Mouse (Mus musculus): Measurements from ENCODE around the gene Zfp609. TPM values are rescaled to one million over a fixed set of nuclear protein-coding genes. Genes with fewer than 3 reads are reported as not detected.
"Not testable (repeated sequence)": the region's sequence is repeated elsewhere in the genome, so short reads cannot be mapped to it uniquely, and the experiment has no call there.

Gene Zfp609
- polyA plus RNA-seq, 1 experiment from 2014 or later = 4.9 TPM

DNA sequence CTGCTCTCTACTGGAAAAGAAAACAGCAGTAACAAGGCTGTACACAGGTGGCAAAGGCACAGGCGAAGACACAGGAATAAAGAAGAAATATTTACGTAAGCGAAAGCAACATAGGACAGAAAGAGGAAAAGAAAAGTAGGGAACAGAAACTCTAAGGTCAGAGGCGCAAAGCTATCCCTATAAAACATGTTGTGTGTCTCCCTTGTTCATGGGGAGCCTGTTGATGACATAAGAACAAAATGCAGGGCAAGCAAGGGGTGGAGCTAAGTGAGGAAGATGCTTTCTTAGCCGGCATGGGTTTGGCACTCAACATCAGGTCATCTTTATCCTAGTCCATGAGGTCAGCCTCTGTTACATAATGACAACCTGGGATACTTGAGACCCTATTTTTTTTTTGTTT is 109.2 kb downstream of the Zfp609 start:
- Histone ChIP-seq H3K4me1 (peaks cover 30% of the 10 kb centered on the region), H3K27ac (replicated peaks) (no peak overlapping the region), H3K27me3 (replicated peaks) (no peaks in the 10 kb centered on the region), H3K36me3 (0 out of 2 replicates have a peak, but pooled peaks cover 3% of the 10 kb centered on the region), H3K4me2 (no peak overlapping the region), H3K9me3 (no peaks in the 10 kb centered on the region), H3K9ac (no peak overlapping the region), H3K4me3 (no peak overlapping the region)
- ATAC-seq (ENCODE audit: extremely low read depth, insufficient number of reproducible peaks, low FRiP score, low TSS enrichment) = no peak
- WGBS = 90% methylated on average over 5 of the region's 5 CpGs

DNA sequence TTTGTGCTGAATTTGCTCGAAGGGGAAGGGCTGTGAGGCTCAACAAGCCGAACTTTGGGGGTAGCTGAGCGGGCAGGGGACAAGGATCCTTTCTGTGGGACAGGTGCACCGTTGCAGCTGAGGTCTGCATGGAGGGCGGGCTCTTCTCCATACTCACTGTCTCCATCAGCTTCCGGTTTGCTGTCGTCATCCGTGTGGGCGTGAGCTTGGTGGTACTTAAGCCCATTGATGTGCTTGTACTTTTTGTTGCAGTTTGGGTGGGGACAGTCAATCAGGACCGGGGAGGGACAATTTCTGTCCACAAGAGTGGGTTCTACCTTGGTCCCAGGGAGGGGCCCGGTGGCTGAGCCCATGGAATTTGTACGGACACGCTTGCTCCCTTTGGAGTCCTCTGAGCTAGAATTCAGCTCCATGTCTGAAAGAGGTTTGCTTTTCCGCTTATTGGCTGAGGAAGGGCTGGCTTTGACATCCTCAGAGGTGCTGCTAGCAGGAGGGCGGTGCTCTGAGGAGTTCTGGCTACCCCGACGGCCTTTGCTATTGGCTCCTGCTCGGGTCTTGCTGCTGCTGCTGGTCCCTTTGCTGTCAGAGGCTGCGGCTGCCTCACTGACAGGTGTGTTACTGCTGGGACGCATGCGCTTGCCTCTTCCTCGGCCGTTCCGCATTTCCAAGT is 123.3 kb downstream of the Zfp609 start:
- Histone ChIP-seq H3K36me3 (peaks cover 81% of the 10 kb centered on the region), H3K9ac (no peak overlapping the region), H3K4me2 (no peak overlapping the region), H3K4me3 (no peak overlapping the region), H3K27ac (replicated peaks) (no peak overlapping the region), H3K9me3 (no peaks in the 10 kb centered on the region), H3K4me1 (no peaks in the 10 kb centered on the region), H3K27me3 (replicated peaks) (no peaks in the 10 kb centered on the region)
- 88% methylated on average over 24 of the region's 24 CpGs for WGBS
- ATAC-seq (ENCODE audit: extremely low read depth, insufficient number of reproducible peaks, low FRiP score, low TSS enrichment) = no peak

DNA sequence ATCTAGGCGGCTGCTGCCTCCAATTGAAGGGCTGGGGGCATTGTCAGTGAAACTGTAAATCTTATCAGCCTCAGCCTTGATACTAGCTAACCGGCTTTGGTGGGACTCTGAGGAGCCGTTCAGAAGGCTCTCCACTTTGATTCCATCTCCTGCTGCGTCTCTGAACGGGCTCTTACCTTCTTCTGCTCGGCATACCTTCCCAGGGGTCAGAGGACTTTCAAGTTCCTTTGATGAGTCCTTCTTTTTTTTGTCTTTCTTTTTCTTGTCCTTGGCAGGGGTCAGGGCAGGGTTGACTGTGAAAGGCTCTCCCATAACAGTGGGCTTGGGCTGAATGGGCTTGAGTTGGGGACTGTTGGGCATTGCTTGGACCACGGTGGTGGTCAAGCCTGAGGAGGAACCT is 124.1 kb downstream of the Zfp609 start:
- H3K9me3 ChIP-seq = no peaks in the 10 kb centered on the region
- H3K36me3 ChIP-seq = peaks cover 86% of the 10 kb centered on the region
- H3K27me3 ChIP-seq (replicated peaks) = no peaks in the 10 kb centered on the region
- ATAC-seq (ENCODE audit: extremely low read depth, insufficient number of reproducible peaks, low FRiP score, low TSS enrichment) = no peak
- no peak overlapping the region for H3K4me2 ChIP-seq
- no peak overlapping the region for H3K4me3 ChIP-seq
- 65% methylated on average over 7 of the region's 7 CpGs for WGBS
- no peak overlapping the region for H3K27ac ChIP-seq (replicated peaks)
- H3K4me1 ChIP-seq = no peaks in the 10 kb centered on the region
- no peak overlapping the region for H3K9ac ChIP-seq

DNA sequence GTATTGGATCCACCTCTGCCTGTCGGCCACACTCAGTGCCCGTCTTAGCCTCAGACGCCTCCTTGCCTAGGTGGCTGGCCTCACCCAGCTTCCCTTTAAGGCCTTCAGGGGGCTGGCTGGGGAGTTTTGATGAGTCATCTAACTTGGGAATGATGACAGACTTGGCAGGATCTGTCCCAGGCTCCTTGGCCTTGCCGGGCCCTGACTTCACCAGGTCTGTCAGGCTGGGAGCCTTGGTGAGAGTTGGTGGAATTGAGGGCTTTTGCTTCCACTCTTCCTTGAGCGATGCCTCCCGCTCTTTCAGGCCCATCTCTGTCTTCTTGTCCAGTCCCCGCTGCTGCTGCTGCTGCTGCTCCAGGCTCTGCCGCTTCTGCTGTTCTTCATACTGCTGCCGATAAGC is 125.1 kb downstream of the Zfp609 start:
- WGBS = 81% methylated on average over 9 of the region's 9 CpGs
- H3K36me3 ChIP-seq = peaks cover 95% of the 10 kb centered on the region

DNA sequence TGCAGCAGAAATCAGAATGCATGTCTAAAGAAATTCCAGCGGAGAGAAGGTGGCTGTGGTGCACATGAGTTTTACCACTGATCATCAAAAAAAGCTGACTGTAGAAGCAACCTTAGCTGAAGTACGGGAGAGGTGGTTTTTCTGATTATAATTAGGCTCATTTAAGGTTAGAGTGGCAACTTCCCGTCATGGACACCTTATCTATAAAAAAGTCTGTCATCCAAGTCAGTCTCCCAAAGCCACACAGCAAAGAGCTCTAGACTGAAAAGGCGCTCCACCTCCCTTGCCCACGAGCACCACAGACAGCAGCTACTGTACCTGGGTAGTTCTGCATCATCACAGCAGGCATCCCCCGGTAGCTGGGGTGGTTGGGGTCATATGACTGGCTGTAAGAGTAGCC is 126.9 kb downstream of the Zfp609 start:
- ATAC-seq (ENCODE audit: extremely low read depth, insufficient number of reproducible peaks, low FRiP score, low TSS enrichment) = no peak
- 78% methylated on average over 6 of the region's 6 CpGs for WGBS
- peaks cover 96% of the 10 kb centered on the region for H3K36me3 ChIP-seq

More for the DNA sequence above, 125.1 kb downstream of the Zfp609 start:
- H3K27me3 ChIP-seq (replicated peaks) = no peaks in the 10 kb centered on the region
- no peak overlapping the region for H3K4me3 ChIP-seq
- no peak overlapping the region for H3K4me2 ChIP-seq
- no peak for ATAC-seq (ENCODE audit: extremely low read depth, insufficient number of reproducible peaks, low FRiP score, low TSS enrichment)
- no peak overlapping the region for H3K27ac ChIP-seq (replicated peaks)
- H3K9me3 ChIP-seq = no peaks in the 10 kb centered on the region
- peaks cover 3% of the 10 kb centered on the region; the same call in 1 of the 2 replicates for H3K4me1 ChIP-seq
- no peak overlapping the region for H3K9ac ChIP-seq

DNA sequence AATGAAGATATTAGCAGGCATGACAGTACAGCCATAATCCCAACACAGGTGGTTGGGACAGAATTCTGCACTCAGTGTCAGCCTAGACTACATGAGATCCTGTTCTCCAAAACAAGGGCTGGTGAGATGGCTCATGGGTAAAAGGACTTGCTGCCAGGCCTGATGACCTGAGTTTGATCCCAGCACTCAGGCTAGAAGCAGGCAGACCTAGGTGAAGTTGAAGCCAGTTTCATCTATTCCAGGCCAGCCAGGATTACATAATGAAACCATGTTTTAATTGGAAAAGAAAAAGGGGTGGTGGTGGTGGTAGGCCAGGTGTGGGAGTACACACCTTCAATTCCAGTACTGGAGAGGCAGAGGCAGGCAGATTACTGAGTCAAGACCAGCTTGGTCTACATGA is 129.4 kb downstream of the Zfp609 start:
- Histone ChIP-seq H3K4me2 (no peak overlapping the region), H3K9ac (no peak overlapping the region), H3K4me1 (peaks cover 31% of the 10 kb centered on the region), H3K36me3 (peaks cover 98% of the 10 kb centered on the region), H3K27me3 (replicated peaks) (no peaks in the 10 kb centered on the region), H3K9me3 (no peaks in the 10 kb centered on the region), H3K4me3 (no peak overlapping the region), H3K27ac (replicated peaks) (no peak overlapping the region)
- no peak for ATAC-seq (ENCODE audit: extremely low read depth, insufficient number of reproducible peaks, low FRiP score, low TSS enrichment)

More for the DNA sequence above, 126.9 kb downstream of the Zfp609 start:
- no peak overlapping the region for H3K4me3 ChIP-seq
- peaks cover 21% of the 10 kb centered on the region for H3K4me1 ChIP-seq
- no peak overlapping the region for H3K27ac ChIP-seq (replicated peaks)
- no peak overlapping the region for H3K4me2 ChIP-seq
- no peaks in the 10 kb centered on the region for H3K27me3 ChIP-seq (replicated peaks)
- H3K9me3 ChIP-seq = no peaks in the 10 kb centered on the region
- H3K9ac ChIP-seq = no peak overlapping the region

DNA sequence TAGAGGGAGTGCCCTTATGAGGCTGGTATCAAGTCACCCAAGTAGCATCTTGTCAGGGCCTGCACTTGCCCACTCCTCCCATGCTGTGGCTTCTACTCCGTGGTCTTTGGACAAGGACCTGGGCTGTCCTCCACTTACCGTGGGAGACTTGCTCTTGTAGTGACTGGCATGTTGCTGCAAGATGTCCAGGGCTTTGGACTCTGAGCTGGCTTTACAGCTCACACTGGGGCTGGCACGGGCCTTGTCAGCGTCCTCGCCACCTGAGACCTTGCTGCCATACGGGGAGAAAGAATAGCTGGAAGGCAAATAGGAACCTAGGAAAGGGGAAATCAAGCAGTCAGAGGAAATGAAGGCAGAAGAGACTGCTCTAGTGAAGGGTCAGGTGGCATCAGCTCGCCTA is 130.0 kb downstream of the Zfp609 start:
- no peak overlapping the region; the same call in 1 of the 2 replicates for H3K27ac ChIP-seq (replicated peaks)
- H3K4me1 ChIP-seq = peaks cover 37% of the 10 kb centered on the region
- 83% methylated on average over 7 of the region's 7 CpGs for WGBS
- no peak overlapping the region for H3K4me3 ChIP-seq
- ATAC-seq (ENCODE audit: extremely low read depth, insufficient number of reproducible peaks, low FRiP score, low TSS enrichment) = no peak
- H3K9me3 ChIP-seq = no peaks in the 10 kb centered on the region
- H3K4me2 ChIP-seq = no peak overlapping the region
- no peaks in the 10 kb centered on the region for H3K27me3 ChIP-seq (replicated peaks)
- H3K9ac ChIP-seq = no peak overlapping the region
- H3K36me3 ChIP-seq = peaks cover 98% of the 10 kb centered on the region

DNA sequence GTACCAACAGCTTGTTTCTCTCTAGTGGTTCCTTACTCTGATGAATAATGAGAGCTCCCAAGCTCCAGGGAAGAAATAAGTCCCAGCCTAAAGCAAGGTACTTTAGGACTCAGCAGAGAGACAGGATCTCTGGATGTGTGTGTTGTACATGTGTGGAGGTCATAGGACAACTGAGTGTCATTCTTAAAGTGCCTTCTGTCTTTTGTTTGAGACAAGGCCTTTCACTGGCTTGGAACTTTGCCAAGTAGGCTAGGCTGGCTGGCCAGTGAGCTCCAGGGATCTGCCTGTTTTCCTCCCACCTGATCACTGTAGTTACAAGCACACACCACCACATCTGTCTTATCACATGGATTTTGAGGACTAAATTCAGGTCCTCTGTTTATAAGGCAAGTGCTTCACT is 131.0 kb downstream of the Zfp609 start:
- Histone ChIP-seq H3K27ac (replicated peaks) (peak overlapping the region; percentile 67), H3K9ac (0 out of 2 replicates have a peak overlapping the region, but pooled peaks have one; percentile 6), H3K36me3 (peaks cover 97% of the 10 kb centered on the region), H3K9me3 (no peaks in the 10 kb centered on the region), H3K27me3 (replicated peaks) (no peaks in the 10 kb centered on the region), H3K4me3 (no peak overlapping the region), H3K4me2 (no peak overlapping the region), H3K4me1 (peaks cover 42% of the 10 kb centered on the region)
- no peak for ATAC-seq (ENCODE audit: extremely low read depth, insufficient number of reproducible peaks, low FRiP score, low TSS enrichment)

DNA sequence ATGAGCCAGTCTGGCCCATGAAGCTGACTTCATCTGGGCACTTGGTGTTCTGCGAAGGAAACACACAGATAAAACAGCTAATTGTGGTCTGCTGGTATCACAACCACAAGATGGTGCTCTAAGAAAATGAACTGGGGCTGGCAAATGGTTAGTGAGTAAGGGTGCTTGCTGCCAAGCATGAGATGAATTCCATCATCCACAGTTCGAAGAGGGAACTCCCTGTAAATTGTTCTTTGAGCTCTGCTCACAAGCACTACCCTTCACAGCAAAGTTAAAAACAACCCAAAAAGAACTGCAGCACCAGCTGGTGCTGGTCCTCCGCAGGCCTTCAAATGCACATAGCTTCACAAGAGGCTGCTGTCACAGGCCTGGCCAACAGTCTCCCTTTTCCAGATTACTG is 131.7 kb downstream of the Zfp609 start:
- Histone ChIP-seq H3K4me2 (no peak overlapping the region), H3K36me3 (peaks cover 97% of the 10 kb centered on the region), H3K27ac (replicated peaks) (peak overlapping the region; percentile 67), H3K9me3 (no peaks in the 10 kb centered on the region), H3K9ac (0 out of 2 replicates have a peak overlapping the region, but pooled peaks have one; percentile 6), H3K4me1 (peaks cover 42% of the 10 kb centered on the region), H3K4me3 (no peak overlapping the region), H3K27me3 (replicated peaks) (no peaks in the 10 kb centered on the region)
- no peak for ATAC-seq (ENCODE audit: extremely low read depth, insufficient number of reproducible peaks, low FRiP score, low TSS enrichment)
- 52% methylated on average over 3 of the region's 3 CpGs for WGBS

DNA sequence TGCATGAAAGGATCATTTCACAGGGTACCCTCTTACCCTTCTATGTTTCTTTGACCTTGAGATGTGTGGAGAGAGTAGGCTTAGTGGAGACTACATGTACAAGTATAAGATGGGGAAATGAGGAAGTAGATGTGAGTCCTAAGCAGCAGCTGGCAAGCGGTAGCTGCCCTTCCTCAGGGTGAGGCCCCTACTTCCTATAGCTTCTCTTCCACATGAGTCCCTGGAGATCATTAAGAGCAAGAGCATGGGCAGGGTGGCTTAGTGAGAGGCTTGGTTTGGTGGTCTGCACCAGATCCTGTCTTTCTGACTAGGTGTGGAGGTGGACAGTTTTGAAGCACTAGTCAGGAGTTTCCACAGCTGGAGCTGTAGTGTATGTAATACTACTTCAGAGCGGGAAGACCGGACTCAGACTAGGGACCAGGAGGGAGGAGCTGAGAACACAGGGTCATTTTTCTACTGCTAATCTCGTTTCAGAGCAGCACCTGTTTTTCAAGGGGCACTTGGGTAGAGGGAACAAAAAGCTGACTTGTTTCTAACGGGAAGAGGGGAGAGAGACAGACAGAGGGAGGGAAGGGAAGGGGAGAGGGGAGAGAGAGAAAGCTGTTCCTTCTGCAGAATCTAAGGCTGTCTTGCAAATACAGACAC is 134.3 kb downstream of the Zfp609 start:
- Histone ChIP-seq H3K9ac (peak overlapping the region; percentile 28; the same call in 1 of the 2 replicates), H3K36me3 (peaks cover 88% of the 10 kb centered on the region), H3K27ac (replicated peaks) (peak overlapping the region; percentile 59; the same call in 1 of the 2 replicates), H3K4me3 (no peak overlapping the region), H3K27me3 (replicated peaks) (no peaks in the 10 kb centered on the region), H3K4me2 (no peak overlapping the region), H3K9me3 (no peaks in the 10 kb centered on the region), H3K4me1 (peaks cover 42% of the 10 kb centered on the region)
- 42% methylated on average over 5 of the region's 5 CpGs for WGBS
- no peak for ATAC-seq (ENCODE audit: extremely low read depth, insufficient number of reproducible peaks, low FRiP score, low TSS enrichment)

DNA sequence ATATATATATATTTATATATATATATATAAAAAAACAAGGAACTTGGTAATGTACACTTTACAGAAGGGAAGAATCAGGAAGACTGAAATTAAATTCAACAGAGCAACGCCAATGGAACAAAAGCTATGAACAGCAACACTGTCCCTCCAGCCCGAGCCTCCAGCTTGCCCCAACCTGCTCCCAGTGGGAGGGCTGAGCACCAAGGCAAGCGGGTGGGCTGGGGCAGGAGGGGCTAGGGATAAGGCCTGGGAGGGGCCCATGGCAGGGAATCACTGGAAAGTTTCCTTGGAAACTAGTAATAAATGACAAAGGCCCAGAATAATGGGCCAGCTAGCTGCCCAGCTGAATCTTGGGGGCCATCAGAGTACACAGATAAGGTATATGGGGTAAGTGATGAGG is 134.9 kb downstream of the Zfp609 start:
- Histone ChIP-seq H3K9me3 (no peaks in the 10 kb centered on the region), H3K4me3 (no peak overlapping the region), H3K36me3 (peaks cover 88% of the 10 kb centered on the region), H3K27ac (replicated peaks) (0 out of 2 replicates have a peak overlapping the region, but pooled peaks have one; percentile 36), H3K4me2 (no peak overlapping the region), H3K27me3 (replicated peaks) (no peaks in the 10 kb centered on the region), H3K4me1 (peaks cover 40% of the 10 kb centered on the region), H3K9ac (no peak overlapping the region)
- no peak for ATAC-seq (ENCODE audit: extremely low read depth, insufficient number of reproducible peaks, low FRiP score, low TSS enrichment)
- WGBS = 63% methylated on average over 3 of the region's 3 CpGs

DNA sequence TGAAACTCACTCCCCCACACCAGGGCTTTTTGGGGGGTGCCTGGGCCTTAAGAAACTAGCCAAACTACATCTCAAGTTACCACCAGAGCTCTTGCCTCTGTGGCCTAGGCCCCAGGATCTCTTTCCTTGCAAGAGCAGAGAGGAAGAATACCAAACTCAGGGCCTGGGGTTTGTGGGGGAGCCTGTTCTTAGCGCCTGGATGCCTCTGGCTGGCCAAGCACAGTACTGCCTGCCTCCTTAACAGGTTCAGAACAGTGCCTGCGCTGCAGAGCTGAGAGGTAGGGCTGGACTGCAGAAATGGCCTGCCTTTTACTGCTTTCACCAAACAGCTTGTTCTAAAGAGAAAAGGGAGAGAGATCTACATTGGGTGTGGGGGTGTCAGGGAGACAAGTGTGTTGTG is 137.5 kb downstream of the Zfp609 start:
- not testable (repeated sequence) for H3K4me3 ChIP-seq; H3K9ac ChIP-seq; H3K9me3 ChIP-seq; H3K27me3 ChIP-seq (replicated peaks); ATAC-seq (ENCODE audit: extremely low read depth, insufficient number of reproducible peaks, low FRiP score, low TSS enrichment); H3K4me2 ChIP-seq; H3K27ac ChIP-seq (replicated peaks)
- WGBS = 77% methylated on average over 2 of the region's 2 CpGs
- H3K4me1 ChIP-seq = peaks cover 21% of the 10 kb centered on the region
- peaks cover 87% of the 10 kb centered on the region for H3K36me3 ChIP-seq
